Mouse (Mus musculus): ENCODE measurements around the gene Pbx4. TPM values are rescaled to one million over a fixed set of nuclear protein-coding genes. Genes with fewer than 3 reads are reported as not detected.

The Pbx4 gene
- total RNA-seq (2014; fragmentation: Nextera tagmentation) = 7.0 and 25.1 TPM in 2 replicates
- 5.6 and 9.3 TPM in 2 replicates for total RNA-seq (2017)

GRCm38 (mm10) chr8:69832298-69832853 lies at the start of gene Pbx4:
TSS of gene Pbx4 (plus strand) at chr8:69832491.
- ATAC-seq (replicated peaks; ENCODE audit: poor library complexity, severe bottlenecking) = peak; percentile 90

- no peak for ATAC-seq (replicated peaks; ENCODE audit: poor library complexity, severe bottlenecking)
Observed at GRCm38 (mm10) chr8:69789105-69789504, 43.2 kb upstream of the Pbx4 start.

- no peak for ATAC-seq (replicated peaks; ENCODE audit: poor library complexity, severe bottlenecking)
Observed at GRCm38 (mm10) chr8:69789731-69790130, 42.6 kb upstream of the Pbx4 start.

- no peak for ATAC-seq (replicated peaks; ENCODE audit: poor library complexity, severe bottlenecking)
Observed at GRCm38 (mm10) chr8:69790364-69790763, 41.9 kb upstream of the Pbx4 start.

GRCm38 (mm10) chr8:69790773-69791367 lies 41.4 kb upstream of the Pbx4 start, which contains the start of the genes Atp13a1 and Zfp866:
TSS of gene Atp13a1 (plus strand) at chr8:69791163.
TSS of gene Zfp866 (minus strand) at chr8:69791178.
- peak; percentile 92 for ATAC-seq (replicated peaks; ENCODE audit: poor library complexity, severe bottlenecking)

GRCm38 (mm10) chr8:69791415-69792068 lies 40.7 kb upstream of the Pbx4 start:
- ATAC-seq (replicated peaks; ENCODE audit: poor library complexity, severe bottlenecking) = peak; percentile 20

- no peak for ATAC-seq (replicated peaks; ENCODE audit: poor library complexity, severe bottlenecking)
Observed at GRCm38 (mm10) chr8:69793666-69794065, 38.6 kb upstream of the Pbx4 start.

GRCm38 (mm10) chr8:69794096-69794495 lies 38.2 kb upstream of the Pbx4 start:
- ATAC-seq (replicated peaks; ENCODE audit: poor library complexity, severe bottlenecking) = no peak

GRCm38 (mm10) chr8:69794901-69795300 lies 37.4 kb upstream of the Pbx4 start:
- no peak for ATAC-seq (replicated peaks; ENCODE audit: poor library complexity, severe bottlenecking)

GRCm38 (mm10) chr8:69796721-69797345 lies 35.5 kb upstream of the Pbx4 start:
- no peak for ATAC-seq (replicated peaks; ENCODE audit: poor library complexity, severe bottlenecking)

- no peak for ATAC-seq (replicated peaks; ENCODE audit: poor library complexity, severe bottlenecking)
Observed at GRCm38 (mm10) chr8:69797661-69798060, 34.6 kb upstream of the Pbx4 start.

- ATAC-seq (replicated peaks; ENCODE audit: poor library complexity, severe bottlenecking) = no peak
Observed at GRCm38 (mm10) chr8:69799261-69799660, 33.0 kb upstream of the Pbx4 start.

GRCm38 (mm10) chr8:69799946-69800345 lies 32.3 kb upstream of the Pbx4 start:
- no peak for ATAC-seq (replicated peaks; ENCODE audit: poor library complexity, severe bottlenecking)

- no peak for ATAC-seq (replicated peaks; ENCODE audit: poor library complexity, severe bottlenecking)
Observed at GRCm38 (mm10) chr8:69801796-69802195, 30.5 kb upstream of the Pbx4 start.

GRCm38 (mm10) chr8:69802216-69802615 lies 30.1 kb upstream of the Pbx4 start:
- no peak for ATAC-seq (replicated peaks; ENCODE audit: poor library complexity, severe bottlenecking)

GRCm38 (mm10) chr8:69803366-69803765 lies 28.9 kb upstream of the Pbx4 start:
- ATAC-seq (replicated peaks; ENCODE audit: poor library complexity, severe bottlenecking) = no peak

- no peak for ATAC-seq (replicated peaks; ENCODE audit: poor library complexity, severe bottlenecking)
Observed at GRCm38 (mm10) chr8:69804537-69804936, 27.8 kb upstream of the Pbx4 start.

- no peak for ATAC-seq (replicated peaks; ENCODE audit: poor library complexity, severe bottlenecking)
Observed at GRCm38 (mm10) chr8:69805086-69805485, 27.2 kb upstream of the Pbx4 start.

GRCm38 (mm10) chr8:69805491-69805890 lies 26.8 kb upstream of the Pbx4 start:
- ATAC-seq (replicated peaks; ENCODE audit: poor library complexity, severe bottlenecking) = no peak

GRCm38 (mm10) chr8:69807236-69807635 lies 25.1 kb upstream of the Pbx4 start:
- no peak for ATAC-seq (replicated peaks; ENCODE audit: poor library complexity, severe bottlenecking)

All from granulocyte monocyte progenitor cell, adult 5-6 weeks (primary cell).